Mouse (Mus musculus): ENCODE results near the gene Tmem143.

DNA sequence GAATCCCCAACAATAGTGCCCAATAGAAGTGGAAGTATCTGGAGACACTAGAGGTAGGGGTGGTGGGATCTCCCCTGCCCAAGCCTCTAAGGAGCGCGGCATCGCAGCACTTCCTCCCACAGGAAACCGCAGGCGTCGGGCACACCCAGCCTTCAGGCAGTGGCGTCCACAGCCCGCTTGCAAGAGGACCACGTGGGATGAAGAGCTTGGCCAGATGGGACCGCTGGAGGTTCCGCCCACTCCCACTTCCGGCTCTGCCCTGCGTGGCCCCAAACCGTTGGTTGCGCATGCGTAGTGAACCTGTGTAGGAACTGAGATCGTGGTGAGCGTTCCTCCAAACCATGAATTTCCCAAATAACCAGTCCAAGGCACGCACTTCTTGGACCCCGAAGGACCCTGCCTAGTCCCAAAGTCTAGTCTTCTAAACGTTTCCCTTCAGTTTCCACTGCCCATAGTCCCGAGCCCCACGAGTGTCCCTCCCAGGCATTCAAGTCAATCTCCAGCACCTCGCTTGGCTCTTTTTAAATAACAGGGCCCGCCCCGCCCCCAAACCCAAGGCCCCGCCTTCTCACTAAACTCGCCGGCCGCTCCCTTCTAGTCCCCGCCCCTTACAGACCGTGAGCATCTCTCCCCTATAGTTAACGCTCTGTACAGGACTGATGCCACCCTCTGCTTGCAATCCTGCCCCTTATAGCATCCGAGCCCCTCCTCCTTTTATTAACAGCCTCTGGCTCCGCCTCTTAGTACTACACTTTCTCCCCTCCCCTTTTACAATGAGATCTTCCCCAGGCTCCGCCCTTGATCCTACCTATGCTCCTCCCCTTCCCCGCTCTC is 26.4 kb downstream of the Tmem143 start:
- TF ChIP-seq CTCF (IDR thresholded peaks at IDR 0.05; ENCODE audit: low read depth): no peak
- TF ChIP-seq EP300 (IDR thresholded peaks at IDR 0.05; ENCODE audit: low read depth): peak; percentile 60; the same call in 1 of the 2 replicates

Data from liver, postnatal 0 days (tissue).